Mouse (Mus musculus): ENCODE data around the gene Fermt3.

Gene Fermt3

DNA sequence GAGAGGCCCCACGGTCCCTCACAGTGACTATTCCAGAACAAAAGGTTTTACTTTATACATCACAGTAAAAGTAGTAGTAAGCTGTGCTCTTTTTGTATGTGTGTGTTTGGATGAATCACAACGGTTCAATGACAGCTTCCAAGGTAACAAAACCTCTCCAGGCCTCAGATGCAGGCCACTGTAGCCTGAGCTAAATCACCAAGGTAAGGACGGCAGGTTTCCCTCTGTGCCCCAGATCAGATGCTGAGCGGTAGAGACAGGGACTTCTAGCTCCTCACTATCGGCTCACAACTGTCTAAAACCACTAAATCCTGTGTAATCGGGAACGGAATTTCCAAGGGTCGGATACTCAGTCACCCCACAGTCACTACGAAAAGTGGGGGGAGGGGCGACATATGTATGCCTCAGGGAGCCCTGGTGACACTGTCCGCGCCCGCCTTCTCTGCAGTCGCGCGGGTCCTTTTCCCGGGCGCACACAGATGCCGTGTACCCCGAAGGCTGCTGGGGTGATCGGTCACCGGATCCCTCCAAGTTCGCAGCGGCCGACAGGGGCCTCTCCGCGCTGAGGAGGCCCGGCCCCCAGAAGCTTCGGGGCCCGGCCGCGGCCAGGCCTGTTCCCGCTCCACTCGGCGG is 19.9 kb upstream of the Fermt3 start:
- no peak for DNase-seq (ENCODE audit: low read depth, low spot score)

GRCm38 (mm10) chr19:7034006-7034405 is 14.7 kb upstream of the Fermt3 start:
- DNase-seq (ENCODE audit: low read depth, low spot score): no peak

DNA sequence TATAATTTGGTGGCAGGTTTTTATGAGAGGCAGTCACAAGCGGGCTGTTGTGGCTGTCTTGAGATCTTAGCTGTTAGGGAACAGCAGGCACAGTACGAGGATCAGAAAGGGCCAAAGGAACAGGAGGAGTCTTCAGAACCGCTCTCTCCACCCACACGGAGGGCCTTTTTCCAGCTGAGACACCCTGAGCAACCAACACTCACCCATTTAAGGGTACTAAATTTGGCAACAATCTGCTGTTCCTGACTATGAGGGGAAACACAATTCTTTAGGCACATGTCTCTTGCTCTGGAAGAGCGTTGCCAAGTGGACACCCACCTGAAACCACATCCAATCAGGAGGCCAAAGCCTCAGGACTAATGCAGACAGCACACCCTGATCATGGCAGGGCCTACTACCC is 10.3 kb upstream of the Fermt3 start:
- DNase-seq (ENCODE audit: low read depth, low spot score): no peak

DNA sequence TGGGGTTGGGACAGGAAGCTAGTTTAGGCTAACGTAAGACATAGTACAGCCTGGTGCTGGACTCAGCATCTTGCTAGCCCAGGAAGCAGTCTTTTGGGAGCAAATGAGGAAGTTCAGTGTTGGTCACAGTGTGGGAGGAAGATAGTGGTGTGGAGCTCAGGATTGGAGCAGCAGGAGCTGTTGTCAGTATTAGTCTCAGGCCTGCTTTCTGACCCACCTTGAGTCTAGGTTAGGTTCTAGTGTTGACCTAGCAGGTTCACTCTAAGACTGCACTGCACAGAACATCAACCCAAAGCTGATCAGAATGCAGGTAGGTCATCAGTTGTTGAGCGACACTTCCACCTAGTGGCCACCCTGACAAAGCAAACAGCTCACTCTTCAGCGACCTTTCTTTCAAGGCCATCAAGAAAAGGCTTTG is 964 bp upstream of the Fermt3 start:
- peak; percentile 53 for DNase-seq (ENCODE audit: low read depth, low spot score)

DNA sequence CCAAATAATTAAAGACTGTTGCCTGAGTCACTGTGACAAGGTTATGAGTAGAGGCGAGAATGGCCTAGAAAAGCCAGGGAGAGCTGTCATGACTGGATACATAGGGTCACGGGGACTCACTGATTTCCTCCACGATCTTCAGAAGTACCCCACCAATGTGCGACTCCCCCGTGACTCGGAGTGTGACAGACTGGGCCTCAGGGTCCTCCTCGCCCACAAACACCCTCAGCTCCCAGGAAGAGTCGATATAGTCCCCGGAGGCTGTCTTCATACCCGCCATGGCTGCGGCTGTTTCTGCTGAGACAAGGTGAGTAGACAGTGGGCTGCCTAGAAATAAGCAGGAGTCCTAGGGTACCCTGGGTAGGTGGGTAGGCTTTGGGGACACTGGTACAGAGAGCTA is 723 bp downstream of the Fermt3 start:
- no peak for DNase-seq (ENCODE audit: low read depth, low spot score)

DNA sequence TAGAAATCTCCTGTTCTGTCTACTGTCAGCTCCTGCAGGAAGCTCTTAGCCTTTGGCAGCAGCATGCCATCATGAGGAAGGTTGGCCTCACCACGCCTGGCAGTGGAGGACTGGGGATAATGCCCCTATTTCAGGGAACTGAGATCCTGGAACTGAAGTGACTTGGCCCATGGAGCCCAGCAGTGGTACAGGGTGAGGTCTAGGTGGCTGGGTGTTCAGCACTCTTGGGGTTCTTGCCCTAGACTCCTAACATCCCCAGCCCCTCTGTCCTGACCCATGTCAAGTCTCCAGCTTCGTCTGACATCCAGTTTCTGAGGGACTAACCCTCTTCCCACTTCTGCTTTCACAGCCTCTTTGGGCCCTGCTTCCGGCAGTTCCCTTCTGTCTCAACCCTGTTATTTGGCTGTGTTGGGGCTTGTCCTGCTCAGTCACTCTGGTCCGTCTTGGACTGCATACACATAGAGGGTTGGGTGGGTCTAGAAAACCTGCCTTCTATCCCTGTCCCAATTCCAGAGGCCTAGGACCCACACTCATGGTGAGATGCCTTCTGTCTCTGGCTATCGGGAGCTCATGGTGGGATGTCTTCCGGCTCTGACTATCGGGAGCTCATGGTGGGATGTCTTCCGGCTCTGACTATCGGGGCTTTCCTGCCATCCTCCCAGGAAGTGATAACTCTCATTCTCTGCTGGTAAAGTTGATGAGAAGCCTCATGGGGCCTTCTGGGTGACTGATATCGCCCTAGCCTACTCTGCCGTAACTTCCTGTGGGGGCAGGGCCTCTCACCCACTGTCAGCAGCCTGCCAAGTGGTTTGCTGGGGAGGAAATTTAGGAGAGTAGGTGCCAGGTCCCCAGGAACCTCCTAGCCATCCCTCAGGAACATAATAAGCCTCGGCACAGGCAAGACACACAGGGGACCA is 1.5 kb downstream of the Fermt3 start:
- no peak for DNase-seq (ENCODE audit: low read depth, low spot score)

DNA sequence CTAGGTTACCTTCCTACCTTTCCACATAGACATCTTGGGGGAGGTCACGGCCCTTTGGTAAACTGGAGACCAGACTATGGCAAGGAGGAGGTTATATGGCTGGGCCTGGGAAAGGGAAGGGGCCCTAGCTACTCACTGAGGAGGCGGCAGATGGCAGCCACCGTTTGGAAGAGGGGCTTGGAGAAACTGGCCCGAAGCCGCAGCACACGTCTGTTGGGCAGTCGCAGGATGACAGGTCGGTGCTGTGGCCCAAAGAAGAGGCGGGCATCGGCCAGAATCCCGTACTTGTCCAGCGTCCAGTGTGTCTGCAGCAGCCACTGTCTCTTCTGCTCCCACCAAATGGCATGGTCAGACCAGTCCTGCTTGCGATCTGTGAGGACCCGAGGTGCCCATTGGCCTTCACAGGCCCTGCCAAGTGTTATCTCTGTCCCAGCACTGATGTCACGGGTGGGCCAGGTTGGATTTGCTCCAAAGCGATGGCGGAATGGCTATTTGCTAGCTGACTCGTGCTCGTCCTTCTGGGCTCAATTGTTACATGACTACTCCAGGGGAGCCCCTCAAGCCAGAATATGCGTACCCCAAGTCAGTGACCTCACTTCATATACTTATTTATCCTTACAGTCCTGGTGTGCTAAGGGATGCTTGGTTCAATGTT is 4.7 kb downstream of the Fermt3 start:
- no peak for DNase-seq (ENCODE audit: low read depth, low spot score)

GRCm38 (mm10) chr19:7013984-7014383 is 5.3 kb downstream of the Fermt3 start:
- no peak for DNase-seq (ENCODE audit: low read depth, low spot score)

- no peak for DNase-seq (ENCODE audit: low read depth, low spot score)
Observed at GRCm38 (mm10) chr19:7012426-7012825, 6.8 kb downstream of the Fermt3 start.

GRCm38 (mm10) chr19:7006892-7007593 is 12.2 kb downstream of the Fermt3 start:
- DNase-seq (ENCODE audit: low read depth, low spot score): no peak

DNA sequence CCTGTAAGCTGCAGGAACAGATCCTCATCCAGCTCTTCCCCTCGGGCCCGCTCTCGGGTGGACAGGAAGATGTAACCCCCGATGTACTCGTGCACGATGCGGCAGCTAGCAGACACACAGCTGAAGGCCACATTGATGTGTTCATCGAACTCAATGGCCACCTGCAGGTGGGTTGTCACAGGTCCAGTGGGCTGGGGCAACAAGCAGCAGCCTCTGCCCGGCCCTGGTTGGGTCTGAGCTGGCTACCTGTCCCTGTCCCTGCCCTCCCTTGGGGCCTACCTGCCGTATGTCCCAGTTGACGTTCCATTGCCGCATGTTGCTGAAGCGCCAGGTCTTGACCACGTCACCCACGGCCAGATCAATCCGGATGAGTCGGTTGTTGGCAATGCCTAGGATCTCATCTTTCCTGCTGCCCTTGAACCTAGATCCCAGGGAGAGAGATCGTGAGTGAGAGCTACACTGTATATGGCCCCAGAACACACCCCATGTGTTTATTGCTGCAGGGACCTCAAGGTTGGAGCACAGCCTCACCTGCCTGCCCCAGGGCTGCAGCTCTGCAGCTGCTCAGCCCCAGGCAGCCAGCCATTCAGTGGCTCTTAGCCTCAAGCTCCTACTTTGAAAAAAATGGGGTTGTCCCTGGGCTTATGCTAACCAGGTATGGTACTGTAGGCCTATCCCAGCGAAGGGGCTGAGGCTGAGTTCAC is 19.8 kb downstream of the Fermt3 start:
- no peak for DNase-seq (ENCODE audit: low read depth, low spot score)

GRCm38 (mm10) chr19:6997721-6998290 is 21.5 kb downstream of the Fermt3 start:
- DNase-seq (ENCODE audit: low read depth, low spot score): no peak

- DNase-seq (ENCODE audit: low read depth, low spot score): peak; percentile 74
Observed at GRCm38 (mm10) chr19:6996006-6996405, 23.3 kb downstream of the Fermt3 start, which contains the start of the genes Nudt22 and Trpt1. Gene Nudt22, minus strand, starts transcription at chr19:6996117. Gene Trpt1, plus strand, starts transcription at chr19:6996131.

DNA sequence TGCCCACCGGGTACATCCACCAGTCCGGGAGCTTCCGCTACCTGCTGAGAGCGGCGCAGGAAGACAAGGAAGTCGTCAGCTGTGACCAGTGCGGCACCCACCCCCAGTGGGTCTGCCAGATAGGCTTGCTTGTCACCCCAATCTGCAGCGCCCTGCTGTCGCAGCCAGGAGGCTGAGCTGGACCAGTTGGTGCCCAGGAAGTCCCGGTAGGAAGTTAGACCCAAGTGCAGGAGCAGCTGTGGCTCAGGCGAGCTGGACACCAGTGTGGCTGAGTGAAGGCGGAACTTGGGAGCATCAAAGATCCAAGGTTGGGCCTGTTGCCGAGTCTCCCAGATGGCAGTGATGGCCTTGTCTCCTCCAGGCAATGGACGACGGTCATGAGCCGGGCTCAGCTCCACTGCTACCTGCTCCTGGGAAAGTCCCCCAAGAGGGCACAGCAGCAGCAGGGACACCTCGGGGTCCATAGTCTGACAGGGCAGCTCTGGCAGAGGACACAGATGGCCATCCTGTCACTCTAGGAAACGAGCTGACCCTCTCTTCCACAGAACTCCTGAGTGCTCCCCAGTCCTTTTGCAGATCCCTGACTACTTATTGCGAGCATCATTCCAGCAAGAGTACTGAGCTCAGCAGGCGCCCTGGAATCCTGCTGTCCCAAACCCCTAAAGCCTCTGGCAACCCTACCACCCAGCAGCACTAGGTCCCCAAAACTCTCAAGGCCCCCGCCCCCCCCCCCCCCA is 23.8 kb downstream of the Fermt3 start:
- no peak for DNase-seq (ENCODE audit: low read depth, low spot score)

- DNase-seq (ENCODE audit: low read depth, low spot score): no peak
Observed at GRCm38 (mm10) chr19:6994489-6994888, 24.8 kb downstream of the Fermt3 start.

DNA sequence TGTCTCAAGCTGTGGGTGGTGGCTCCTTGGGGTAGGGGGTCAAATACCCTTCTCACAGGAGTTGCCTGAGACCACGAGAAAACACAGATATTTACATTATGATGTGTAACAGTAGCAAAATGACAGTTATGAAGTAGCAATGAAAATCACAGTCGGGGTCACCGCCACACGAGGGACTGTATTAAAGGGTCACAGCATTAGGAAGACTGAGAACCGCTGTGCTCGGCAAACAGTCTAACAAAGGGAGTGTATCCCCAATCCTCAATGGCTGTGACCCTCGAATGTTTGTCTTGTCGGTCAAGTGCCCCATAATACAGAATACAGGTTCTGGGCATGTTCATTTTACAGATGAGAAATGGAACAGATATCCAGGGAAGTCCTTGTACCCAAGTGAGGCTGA is 25.3 kb downstream of the Fermt3 start:
- no peak for DNase-seq (ENCODE audit: low read depth, low spot score)

DNA sequence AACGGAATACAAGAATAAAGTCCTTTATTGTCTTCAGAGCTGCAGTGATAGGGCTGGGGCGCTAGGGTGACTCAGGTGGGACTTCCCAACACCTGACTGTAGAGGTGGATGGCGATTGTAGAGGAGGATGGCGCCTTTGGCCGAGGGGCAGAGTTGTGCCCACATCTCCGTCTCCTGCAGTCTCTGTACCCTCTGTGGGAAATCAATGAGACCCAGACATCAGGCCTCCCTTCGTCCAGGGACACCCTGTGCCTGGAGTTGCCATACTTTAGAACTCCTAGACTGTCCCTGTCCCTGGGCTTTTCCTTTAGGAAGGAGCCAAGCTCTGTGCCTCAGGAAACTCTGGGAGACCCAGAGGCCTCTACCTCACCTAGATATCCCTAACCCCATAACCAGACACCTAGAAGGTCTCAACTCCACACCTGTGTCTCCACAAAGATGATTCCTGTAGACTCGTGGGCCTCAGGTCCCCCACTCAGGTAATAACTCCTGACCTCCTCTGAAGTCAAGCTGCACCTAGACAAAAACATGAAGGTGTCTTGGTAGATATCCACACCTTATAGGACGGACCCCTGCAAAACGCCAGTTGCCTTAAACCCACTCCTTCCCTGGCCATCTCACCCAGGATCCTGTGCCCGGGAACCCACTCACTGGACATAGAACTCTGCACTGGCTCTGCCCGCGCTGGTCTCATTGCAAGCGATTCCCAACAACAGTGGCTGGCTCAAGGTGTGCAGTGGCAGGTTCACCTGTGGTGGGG is 26.1 kb downstream of the Fermt3 start:
- no peak for DNase-seq (ENCODE audit: low read depth, low spot score)

- DNase-seq (ENCODE audit: low read depth, low spot score): peak; percentile 83
Observed at GRCm38 (mm10) chr19:6992011-6992858, 27.0 kb downstream of the Fermt3 start, which contains the start of gene Dnajc4. Gene Dnajc4, minus strand, starts transcription at chr19:6992572.
